Mouse (Mus musculus): ENCODE data around the gene Kcnd3. TPM values are rescaled to one million over a fixed set of nuclear protein-coding genes. Genes with fewer than 3 reads are reported as not detected.

Gene Kcnd3
- total RNA-seq, 2 experiments from 2014 or later, result 60.0 to 62.0 TPM

GRCm38 (mm10) chr3:105602966-105603365, 150.8 kb downstream of the Kcnd3 start:
- Histone ChIP-seq H3K27ac (no peak overlapping the region), H3K4me3 (no peak overlapping the region)
- no peak for DNase-seq (ENCODE audit: extremely low spot score in 1 of 2, low spot score in 2 of 2)
- no peak for TF ChIP-seq CTCF (IDR thresholded peaks at IDR 0.05)
- intact Hi-C loops (cut with DNase I), result no loop called here

DNA sequence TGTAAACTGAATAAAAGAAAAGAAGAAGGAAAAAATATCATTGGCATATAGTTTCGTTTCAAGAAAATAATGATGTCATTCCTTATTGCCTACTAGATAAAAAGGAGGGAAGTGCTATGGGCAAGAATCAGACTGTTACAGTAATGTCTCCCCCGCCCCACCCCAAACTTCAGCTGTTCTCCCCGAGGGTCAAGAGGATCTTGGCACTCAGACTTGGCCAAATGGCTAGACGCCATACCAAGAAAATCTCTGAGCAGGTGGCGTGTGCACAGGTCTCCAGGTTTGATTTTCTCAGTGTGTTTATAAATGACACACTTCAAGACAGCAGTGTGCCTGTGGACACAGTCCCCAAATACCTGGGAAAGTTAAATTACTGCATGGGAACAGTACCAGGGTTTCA, 153.6 kb downstream of the Kcnd3 start:
- Histone ChIP-seq H3K27ac (no peak overlapping the region), H3K4me3 (no peak overlapping the region)
- TF ChIP-seq CTCF (IDR thresholded peaks at IDR 0.05), result no peak
- no peak for DNase-seq (ENCODE audit: extremely low spot score in 1 of 2, low spot score in 2 of 2)
- intact Hi-C loops (cut with DNase I), result no loop called here

- Histone ChIP-seq H3K27ac (no peak overlapping the region), H3K4me3 (no peak overlapping the region)
- no peak for TF ChIP-seq CTCF (IDR thresholded peaks at IDR 0.05)
- DNase-seq (ENCODE audit: extremely low spot score in 1 of 2, low spot score in 2 of 2), result no peak
- intact Hi-C loops (cut with DNase I), result no loop called here
Observed at GRCm38 (mm10) chr3:105608857-105609256, 156.7 kb downstream of the Kcnd3 start.

DNA sequence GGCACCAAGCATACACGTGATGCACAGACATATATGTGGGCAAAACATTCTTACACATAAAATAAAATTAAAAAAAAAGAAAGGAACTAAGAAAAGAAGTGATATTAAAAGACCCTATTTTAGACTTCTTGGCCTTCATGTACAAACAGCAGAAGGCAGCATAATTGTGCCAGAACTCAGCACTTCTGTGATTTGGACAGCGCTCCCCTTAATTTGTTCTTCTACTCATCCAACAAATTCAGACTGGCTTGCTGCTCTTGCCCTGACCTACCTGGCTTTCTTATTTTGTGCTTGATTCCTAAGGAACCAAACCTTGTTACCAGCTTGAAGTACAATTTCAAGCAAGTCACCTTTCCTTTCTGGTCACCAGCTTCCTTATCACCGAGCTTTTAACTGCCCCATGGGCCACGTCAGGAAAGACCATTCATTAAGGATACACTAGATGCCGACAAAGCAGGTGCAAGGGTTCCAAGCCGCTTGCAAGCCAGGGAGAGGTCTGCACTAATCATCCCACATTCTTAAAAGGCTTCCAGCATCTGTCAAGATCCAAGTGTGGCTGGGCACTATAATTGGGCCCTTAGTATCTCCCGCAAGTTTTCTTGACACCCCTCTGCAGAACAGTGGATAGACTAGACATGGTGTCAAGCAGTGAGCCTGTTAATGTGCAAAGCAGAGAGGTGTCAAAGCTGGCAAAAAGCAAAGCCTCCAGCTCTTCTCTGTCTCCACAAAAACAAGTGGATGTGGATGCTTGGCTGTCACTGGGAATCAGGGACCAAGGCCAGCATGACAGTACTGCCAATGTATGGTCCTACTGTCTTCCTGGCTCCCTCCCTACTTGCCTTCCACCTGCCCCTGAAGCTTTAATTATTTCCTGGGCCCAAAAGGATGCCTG, 159.6 kb downstream of the Kcnd3 start:
- DNase-seq (ENCODE audit: extremely low spot score in 1 of 2, low spot score in 2 of 2), result no peak
- intact Hi-C loops (cut with DNase I), result no loop called here
- Histone ChIP-seq H3K4me3 (no peak overlapping the region), H3K27ac (no peak overlapping the region)
- no peak for TF ChIP-seq CTCF (IDR thresholded peaks at IDR 0.05)

DNA sequence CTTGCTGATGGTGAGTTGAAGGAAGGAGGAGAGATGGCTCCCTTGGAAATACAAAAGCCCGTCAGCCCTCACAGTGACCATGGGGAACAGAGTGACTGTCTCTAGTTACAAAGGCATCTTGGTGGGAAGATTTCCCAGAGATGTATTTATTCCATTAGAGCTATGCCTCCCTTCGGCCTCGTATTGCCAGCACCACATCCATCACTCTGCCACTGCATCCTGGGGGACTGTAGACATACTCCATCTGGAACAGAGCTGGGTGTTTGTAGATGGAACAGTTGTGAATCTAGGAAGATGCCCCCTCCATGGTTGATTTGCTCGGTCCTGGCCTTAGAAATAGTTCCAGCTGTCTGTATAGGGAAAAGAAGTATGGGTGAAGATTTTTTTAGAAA, 160.3 kb downstream of the Kcnd3 start:
- TF ChIP-seq CTCF (IDR thresholded peaks at IDR 0.05), result no peak
- Histone ChIP-seq H3K4me3 (no peak overlapping the region), H3K27ac (no peak overlapping the region)
- no peak for DNase-seq (ENCODE audit: extremely low spot score in 1 of 2, low spot score in 2 of 2)
- intact Hi-C loops (cut with DNase I), result no loop called here

- no peak for DNase-seq (ENCODE audit: extremely low spot score in 1 of 2, low spot score in 2 of 2)
- H3K27ac ChIP-seq, result no peak overlapping the region
Observed at GRCm38 (mm10) chr3:105616861-105617743, 165.0 kb downstream of the Kcnd3 start.

DNA sequence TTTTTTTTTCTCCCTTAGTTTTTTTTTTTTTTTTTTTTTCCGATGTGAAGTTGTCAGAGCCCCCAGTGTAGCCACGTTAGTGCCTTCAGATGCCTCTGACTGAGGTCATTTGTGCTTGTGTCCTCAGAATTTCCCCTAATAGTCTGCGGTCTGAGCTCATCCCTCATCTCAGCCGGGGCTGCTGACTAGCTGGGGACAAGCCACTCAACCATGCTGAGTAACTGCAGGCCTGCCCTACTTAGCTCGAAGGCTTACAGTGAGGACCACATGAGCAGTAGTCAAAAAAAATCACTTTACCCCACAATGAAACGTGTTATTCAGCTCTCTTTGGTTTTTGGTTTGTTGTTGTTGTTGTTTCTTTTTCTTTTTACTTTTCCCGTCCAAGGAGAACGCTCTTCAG, 169.0 kb downstream of the Kcnd3 start:
- DNase-seq (ENCODE audit: extremely low spot score in 1 of 2, low spot score in 2 of 2), result no peak
- no peak overlapping the region for H3K27ac ChIP-seq
- no peak overlapping the region for H3K4me3 ChIP-seq
- TF ChIP-seq CTCF (IDR thresholded peaks at IDR 0.05), result no peak
- intact Hi-C loops (cut with DNase I), result no loop called here

More at GRCm38 (mm10) chr3:105616861-105617743, 165.0 kb downstream of the Kcnd3 start:
- intact Hi-C loops (cut with DNase I), result no loop called here
- no peak for TF ChIP-seq CTCF (IDR thresholded peaks at IDR 0.05)
- no peak overlapping the region for H3K4me3 ChIP-seq

- Histone ChIP-seq H3K27ac (no peak overlapping the region), H3K4me3 (no peak overlapping the region)
- intact Hi-C loops (cut with DNase I), result no loop called here
- DNase-seq (ENCODE audit: extremely low spot score in 1 of 2, low spot score in 2 of 2), result no peak
- TF ChIP-seq CTCF (IDR thresholded peaks at IDR 0.05), result no peak
Observed at GRCm38 (mm10) chr3:105623137-105623536, 171.0 kb downstream of the Kcnd3 start.

DNA sequence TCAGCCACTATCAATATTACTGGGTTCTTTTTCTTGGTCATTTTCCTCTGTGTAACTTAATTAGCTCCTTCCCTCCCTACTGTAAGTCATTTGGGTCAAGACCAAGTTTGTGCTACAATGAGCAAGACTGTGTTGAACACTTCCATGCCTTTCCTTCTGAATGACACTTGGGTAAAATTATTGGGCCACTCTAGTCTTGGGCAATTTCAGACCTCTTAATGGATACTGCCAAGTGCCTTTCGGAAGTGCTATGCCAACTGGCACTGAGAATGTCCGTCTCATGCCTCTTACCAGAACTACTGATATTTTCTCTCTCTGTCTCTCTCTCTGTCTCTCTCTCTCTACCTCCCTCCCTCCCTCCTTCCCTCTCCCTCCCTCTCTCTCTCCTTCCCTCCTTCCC, 173.8 kb downstream of the Kcnd3 start:
- TF ChIP-seq CTCF (IDR thresholded peaks at IDR 0.05), result no peak
- H3K27ac ChIP-seq, result no peak overlapping the region
- no peak overlapping the region for H3K4me3 ChIP-seq
- intact Hi-C loops (cut with DNase I), result no loop called here
- DNase-seq (ENCODE audit: extremely low spot score in 1 of 2, low spot score in 2 of 2), result no peak

GRCm38 (mm10) chr3:105627258-105627657, 175.1 kb downstream of the Kcnd3 start:
- no peak overlapping the region for H3K4me3 ChIP-seq
- H3K27ac ChIP-seq, result no peak overlapping the region
- no peak for TF ChIP-seq CTCF (IDR thresholded peaks at IDR 0.05)
- no peak for DNase-seq (ENCODE audit: extremely low spot score in 1 of 2, low spot score in 2 of 2)
- intact Hi-C loops (cut with DNase I), result no loop called here

GRCm38 (mm10) chr3:105632296-105632695, 180.2 kb downstream of the Kcnd3 start:
- no peak for TF ChIP-seq CTCF (IDR thresholded peaks at IDR 0.05)
- Histone ChIP-seq H3K27ac (no peak overlapping the region), H3K4me3 (no peak overlapping the region)
- intact Hi-C loops (cut with DNase I), result no loop called here
- no peak for DNase-seq (ENCODE audit: extremely low spot score in 1 of 2, low spot score in 2 of 2)

GRCm38 (mm10) chr3:105633021-105633420, 180.9 kb downstream of the Kcnd3 start:
- Histone ChIP-seq H3K27ac (no peak overlapping the region), H3K4me3 (no peak overlapping the region)
- intact Hi-C loops (cut with DNase I), result no loop called here
- no peak for TF ChIP-seq CTCF (IDR thresholded peaks at IDR 0.05)
- no peak for DNase-seq (ENCODE audit: extremely low spot score in 1 of 2, low spot score in 2 of 2)
